Mouse (Mus musculus): ENCODE measurements around the gene Mrgpra1. TPM values are rescaled to one million over a fixed set of nuclear protein-coding genes. Genes with fewer than 3 reads are reported as not detected.
"Not testable (repeated sequence)": the region's sequence is repeated elsewhere in the genome, so short reads cannot be mapped to it uniquely, and the experiment has no call there.

Mrgpra1 gene
- polyA plus RNA-seq, 1 experiment from 2014 or later = not detected

DNA sequence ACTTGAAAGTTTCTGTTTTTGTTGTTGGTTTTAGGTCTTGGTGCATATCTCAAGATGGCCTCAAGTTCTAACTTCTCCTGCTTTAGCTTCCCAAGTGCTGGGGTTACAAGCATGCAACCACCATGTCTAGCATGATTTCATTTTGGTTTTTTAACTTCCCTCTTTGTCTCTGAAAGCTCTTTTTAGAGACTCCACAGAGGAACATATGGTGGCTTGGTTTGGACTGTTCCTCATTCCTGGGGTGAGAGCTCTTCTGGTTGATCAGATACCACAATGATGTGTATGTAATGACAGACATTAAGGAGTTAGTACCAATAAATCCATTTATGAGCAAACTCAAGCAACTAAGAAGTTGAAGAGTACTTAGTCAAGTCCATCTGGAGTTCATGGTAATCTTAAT lies 54.4 kb downstream of the Mrgpra1 start:
- not testable (repeated sequence) for ATAC-seq (ENCODE audit: low FRiP score, low TSS enrichment); H3K9me3 ChIP-seq (ENCODE audit: low read length); H3K27ac ChIP-seq (ENCODE audit: low read length); H3K36me3 ChIP-seq (ENCODE audit: insufficient read depth, low read length); H3K4me3 ChIP-seq (ENCODE audit: low read length); H3K4me1 ChIP-seq (ENCODE audit: insufficient read depth, low read length); H3K9ac ChIP-seq (replicated peaks; ENCODE audit: low read length); H3K27me3 ChIP-seq (ENCODE audit: insufficient read depth, low read length); H3K4me2 ChIP-seq (replicated peaks; ENCODE audit: low read depth, low read length)

Other genes starting within 250 kb of the Mrgpra1 start
- gene Ptpn5, start 220.6 kb downstream of the Mrgpra1 start, polyA plus RNA-seq (2015; fragmentation: Nextera tagmentation; extraction: Ambion mirVana) = 0.89 and 0.90 TPM in 2 replicates
- gene Mrgpra6, start 149.3 kb downstream of the Mrgpra1 start, polyA plus RNA-seq (2015; fragmentation: Nextera tagmentation; extraction: Ambion mirVana) = not detected in 2 replicates
- not detected in 2 replicates for gene Mrgpra9, start 101.4 kb downstream of the Mrgpra1 start, polyA plus RNA-seq (2015; fragmentation: Nextera tagmentation; extraction: Ambion mirVana)
- not detected in 2 replicates for gene Mrgpra2a, start 97.9 kb upstream of the Mrgpra1 start, polyA plus RNA-seq (2015; fragmentation: Nextera tagmentation; extraction: Ambion mirVana)
- gene Mrgpra2b, start 174.6 kb upstream of the Mrgpra1 start, polyA plus RNA-seq (2015; fragmentation: Nextera tagmentation; extraction: Ambion mirVana) = not detected in 2 replicates
- gene Mrgpra3, start 247.1 kb upstream of the Mrgpra1 start, polyA plus RNA-seq (2015; fragmentation: Nextera tagmentation; extraction: Ambion mirVana) = not detected in 2 replicates